Mouse (Mus musculus) ES-E14 (cell line): ENCODE data around the gene Tnfrsf23. TPM values are rescaled to one million over a fixed set of nuclear protein-coding genes. Genes with fewer than 3 reads are reported as not detected.

Experiments
- DNase-seq: peaks from one replicate; pipeline ENCODE4 v3.0.0-alpha.2; 2013; ENCODE audit warnings: low read depth, low spot score
- H3K27ac ChIP-seq: 2 replicates; pipeline ENCODE4 v1.5.1; 2012; ENCODE audit warnings: low read depth, mild to moderate bottlenecking, low read length, moderate library complexity, mixed read lengths; ENCODE audit not compliant: poor library complexity, insufficient read depth, severe bottlenecking
- H3K36me3 ChIP-seq: 2 replicates; pipeline ENCODE4 v1.6.1; 2012; ENCODE audit warnings: mild to moderate bottlenecking, low read length, moderate library complexity, mixed read lengths; ENCODE audit not compliant: control insufficient read depth, poor library complexity, insufficient read depth, severe bottlenecking
- H3K4me1 ChIP-seq, 2 experiments: fragments of 150-350 bp in 1 of 2; sonication (generic) in 1 of 2; 2 replicates each; pipeline ENCODE4 v1.6.1; 2012; ENCODE audit warnings: low read length in 2 of 2, mild to moderate bottlenecking in 1 of 2, mixed read lengths in 1 of 2; ENCODE audit not compliant: control insufficient read depth in 2 of 2, insufficient read depth in 2 of 2, poor library complexity in 1 of 2
- H3K4me3 ChIP-seq, 2 experiments: fragments of 150-350 bp in 1 of 2; sonication (generic) in 1 of 2; 2 replicates each; pipeline ENCODE4 v1.5.1; 2012; ENCODE audit warnings: low read length in 2 of 2, low read depth in 1 of 2, mild to moderate bottlenecking in 1 of 2, mixed read lengths in 1 of 2; ENCODE audit not compliant: insufficient read depth in 1 of 2, poor library complexity in 1 of 2, severe bottlenecking in 1 of 2
- H3K9ac ChIP-seq: 2 replicates; pipeline ENCODE4 v1.6.1; 2012; ENCODE audit warnings: low read depth, mild to moderate bottlenecking, low read length, mixed read lengths; ENCODE audit not compliant: poor library complexity, insufficient read depth, severe bottlenecking
- H3K9me3 ChIP-seq: fragments of 150-350 bp; sonication (generic); 2 replicates; pipeline ENCODE4 v1.6.1; 2012; ENCODE audit warnings: low read depth, mild to moderate bottlenecking, low read length; ENCODE audit not compliant: control insufficient read depth, insufficient read depth
- CHD2 ChIP-seq: IDR thresholded peaks from 2 replicates; pipeline ENCODE4 v1.6.1; 2014; ENCODE audit warnings: mild to moderate bottlenecking, low read depth, low read length, inconsistent platforms
- HCFC1 ChIP-seq: IDR thresholded peaks from 2 replicates; pipeline ENCODE4 v1.6.1; 2012; ENCODE audit warnings: low read length, inconsistent platforms, borderline replicate concordance; ENCODE audit not compliant: insufficient read depth
- MAFK ChIP-seq: IDR thresholded peaks from 2 replicates; pipeline ENCODE4 v1.6.1; 2014; ENCODE audit warnings: mild to moderate bottlenecking, low read depth, low read length, inconsistent platforms; ENCODE audit not compliant: insufficient read depth
- ZC3H11A ChIP-seq: IDR thresholded peaks from 2 replicates; pipeline ENCODE4 v1.6.1; 2012; ENCODE audit warnings: low read depth, mild to moderate bottlenecking, inconsistent platforms, low read length, borderline replicate concordance
- ZNF384 ChIP-seq: IDR thresholded peaks from 2 replicates; pipeline ENCODE4 v1.6.1; 2012; ENCODE audit warnings: low read depth, low read length, inconsistent platforms
- in situ Hi-C, 2 experiments: fragments of 600-800 bp; cut with MboI; formaldehyde crosslinking; loops; one replicate each; pipeline ENCODE4 v1.15.1; 2025; ENCODE audit warnings: low sequenced_read_pairs in 2 of 2, inconsistent platforms in 1 of 2; ENCODE audit not compliant: unreplicated experiment in 2 of 2
- total RNA-seq: library from RNA; depleted of rRNA; stranded (reverse); fragments of 300-350 nt; gene quantifications from 2 replicates; pipeline ENCODE4 v1.2.3, GENCODE M21; 2012; rRNA removed

Gene Tnfrsf23
- total RNA-seq: 2.3 and 3.0 TPM in 2 replicates

DNA sequence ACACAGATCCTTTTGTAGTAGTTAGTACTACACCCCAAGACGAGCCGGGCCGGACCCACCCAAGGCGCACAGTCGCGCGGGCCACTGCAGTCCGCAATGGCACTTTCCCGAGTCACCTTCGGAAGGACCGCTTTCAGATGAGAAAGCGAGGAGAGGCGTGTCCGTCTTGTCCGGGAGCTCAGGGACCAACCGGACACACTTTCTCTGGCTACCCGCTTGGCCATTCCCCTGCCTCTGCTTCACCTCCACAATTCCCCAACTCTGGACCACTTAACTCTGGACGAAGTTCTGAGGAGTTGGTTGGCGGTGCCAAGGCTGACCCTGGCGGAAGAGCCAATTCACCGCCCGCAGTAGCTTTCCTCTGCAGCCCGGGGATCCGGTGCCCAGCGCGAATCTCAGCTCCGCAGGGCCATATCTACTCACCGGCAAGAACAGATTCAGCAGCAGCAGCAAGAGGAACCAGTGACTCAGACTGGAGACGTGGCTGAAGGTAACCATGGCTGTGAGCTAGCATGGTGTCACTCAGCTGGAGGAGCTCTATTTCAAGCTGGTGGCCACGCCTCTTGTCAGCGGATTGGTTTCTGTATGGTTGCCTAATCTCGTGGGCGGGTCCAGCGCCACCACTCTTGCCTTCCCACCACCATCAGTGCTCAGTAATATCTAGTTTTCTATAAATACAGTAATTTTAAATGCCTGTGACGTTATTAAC lies at the start of gene Tnfrsf23:
Tnfrsf23 (minus strand) TSS at position 514 of the 709 bp plus-strand sequence.
- Histone ChIP-seq H3K4me1 (no peaks in the 10 kb centered on the region), H3K9ac (no peak within 1 kb of the TSS), H3K27ac (no peak within 1 kb of the TSS), H3K9me3 (no peaks in the 10 kb centered on the region), H3K4me3 (peak within 1 kb of the TSS; percentile 37 to 69), H3K36me3 (no peaks in the 10 kb centered on the region)
- in situ Hi-C loops: no loop called here
- TF ChIP-seq CHD2: no peak
- DNase-seq: peak; percentile 66

GRCm38 (mm10) chr7:143733746-143734145 lies 48.1 kb upstream of the Tnfrsf23 start:
- no peak for DNase-seq
- no peaks in the 10 kb centered on the region for H3K36me3 ChIP-seq
- no peaks in the 10 kb centered on the region for H3K9me3 ChIP-seq
- H3K27ac ChIP-seq: no peak overlapping the region
- TF ChIP-seq ZNF384 (no peak), MAFK (no peak), ZC3H11A (no peak), HCFC1 (no peak), CHD2 (no peak)
- H3K9ac ChIP-seq: no peak overlapping the region
- no peaks in the 10 kb centered on the region for H3K4me1 ChIP-seq
- in situ Hi-C loops: no loop called here
- no peak overlapping the region for H3K4me3 ChIP-seq

DNA sequence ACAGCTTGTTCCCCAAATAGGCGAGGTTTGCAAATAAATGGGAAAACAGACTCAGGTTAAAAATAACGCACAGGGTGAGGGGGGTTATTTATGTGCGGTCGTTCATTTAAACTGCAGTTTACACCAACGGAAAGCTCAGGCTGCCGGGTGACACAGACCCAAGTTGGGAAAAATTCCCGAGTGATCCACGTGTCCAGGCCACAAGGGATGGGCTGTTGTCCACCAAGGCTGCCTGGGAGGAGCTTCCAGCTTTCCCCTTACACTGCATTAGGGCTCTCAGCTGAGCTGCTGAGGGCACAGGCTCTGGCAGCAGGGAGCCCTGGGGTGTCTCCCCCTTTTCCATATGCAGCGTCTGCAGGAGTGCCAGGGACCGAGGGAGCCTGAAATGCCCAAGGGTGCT lies 44.2 kb upstream of the Tnfrsf23 start:
- Histone ChIP-seq H3K9ac (no peak overlapping the region), H3K9me3 (no peaks in the 10 kb centered on the region), H3K4me3 (no peak overlapping the region), H3K36me3 (no peaks in the 10 kb centered on the region), H3K4me1 (no peaks in the 10 kb centered on the region), H3K27ac (no peak overlapping the region)
- in situ Hi-C loops: no loop called here
- DNase-seq: no peak
- no peak for TF ChIP-seq ZNF384
- no peak for TF ChIP-seq HCFC1
- no peak for TF ChIP-seq MAFK
- TF ChIP-seq ZC3H11A: no peak
- TF ChIP-seq CHD2: no peak

DNA sequence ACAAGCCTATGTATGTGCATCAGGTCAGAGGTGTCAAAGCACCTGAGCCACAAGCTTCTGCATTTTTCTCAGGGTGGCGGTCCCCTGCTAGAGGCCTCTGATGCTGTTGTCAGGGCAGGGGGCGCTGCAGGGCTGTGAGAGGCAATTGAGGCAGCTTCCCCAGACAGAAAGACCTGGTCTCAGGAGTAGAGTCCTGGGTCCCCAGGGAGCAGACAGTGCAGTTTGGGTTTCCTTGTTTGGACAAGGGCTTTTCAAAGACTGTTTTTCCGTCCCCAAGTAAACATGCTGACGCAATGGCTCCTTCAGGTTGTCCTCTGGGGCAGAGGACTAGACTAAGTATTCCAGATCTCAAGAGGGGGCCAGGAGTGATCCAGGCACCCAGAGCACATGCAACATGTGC lies 40.7 kb upstream of the Tnfrsf23 start:
- no peak for TF ChIP-seq ZNF384
- no peak for TF ChIP-seq ZC3H11A
- TF ChIP-seq HCFC1: no peak
- TF ChIP-seq MAFK: no peak
- no peak for TF ChIP-seq CHD2
- DNase-seq: no peak
- Histone ChIP-seq H3K4me1 (peaks cover 0 to 8% of the 10 kb centered on the region in 2 experiments; a peak in 1 of 4 replicates), H3K36me3 (no peaks in the 10 kb centered on the region), H3K9me3 (no peaks in the 10 kb centered on the region), H3K4me3 (no peak overlapping the region), H3K9ac (no peak overlapping the region), H3K27ac (no peak overlapping the region)
- in situ Hi-C loops: no loop called here

- in situ Hi-C loops: no loop called here
- no peaks in the 10 kb centered on the region for H3K9me3 ChIP-seq
- H3K4me3 ChIP-seq: no peak overlapping the region
- TF ChIP-seq HCFC1: no peak
- TF ChIP-seq ZNF384: no peak
- no peak for TF ChIP-seq CHD2
- no peak for TF ChIP-seq MAFK
- no peak for TF ChIP-seq ZC3H11A
- no peaks in the 10 kb centered on the region for H3K36me3 ChIP-seq
- no peak for DNase-seq
- no peak overlapping the region for H3K27ac ChIP-seq
- no peak overlapping the region for H3K9ac ChIP-seq
- H3K4me1 ChIP-seq: peaks cover 0 to 8% of the 10 kb centered on the region in 2 experiments; a peak in 1 of 4 replicates
These were observed 38.2 kb upstream of the Tnfrsf23 start for GRCm38 (mm10) chr7:143723841-143724240.
